Comparison of ENCODE assay signal across 21 mouse cellular contexts in genomic region chr6:50228180-50228579, GRCm38 (mm10). TPM values are rescaled to one million over a fixed set of nuclear protein-coding genes. Genes with fewer than 3 reads are reported as not detected.
DNase-seq lines count a peak whose midpoint lies in the region; ATAC-seq and TF ChIP-seq lines count a peak whose summit lies in the region.
"Had no signal": no experiment of that assay in that cellular context is flagged by ENCODE, and none has a peak within 500 bp of the region (broad histone marks: within the 10 kb centered on the region; RNA-seq: fewer than 3 reads in every experiment).

No protein-coding gene starts in this region.

- no peaks in the 10 kb centered on the region for H3K9me3 ChIP-seq in kidney, embryonic 16.5 days (ENCODE audit: low read length)
- no peaks in the 10 kb centered on the region for H3K9me3 ChIP-seq in lung, embryonic 16.5 days (ENCODE audit: control insufficient read depth, low read length)
- H3K9me3 ChIP-seq: embryonic facial prominence, embryonic 15.5 days; midbrain, embryonic 15.5 days; neural tube, embryonic 13.5 days had no signal

- peak; percentile 35 for DNase-seq in kidney, adult 2 months
- no peak for DNase-seq in lung, postnatal 25 days (ENCODE audit: low spot score)
- DNase-seq in kidney, postnatal 25 days: peak; percentile 4 to 46
- peak; percentile 3 for DNase-seq in lung, postnatal 14 days
- DNase-seq in urinary bladder, postnatal 25 days (ENCODE audit: low spot score): no peak
- DNase-seq: adrenal gland, adult 2 months; cerebellum, adult 18-20 months; cerebellum, postnatal 25 days; embryo, embryonic 11 days; gastrocnemius, adult 2 months; heart, postnatal 4 days; retina, postnatal 1 day had no signal

- no peaks in the 10 kb centered on the region for H3K4me1 ChIP-seq in kidney, adult 2 months (ENCODE audit: control insufficient read depth, insufficient read depth, low read length)
- H3K4me1 ChIP-seq in kidney, embryonic 16.5 days (ENCODE audit: insufficient read depth, low read length): no peaks in the 10 kb centered on the region
- no peaks in the 10 kb centered on the region for H3K4me1 ChIP-seq in lung, embryonic 16.5 days (replicated peaks; ENCODE audit: control insufficient read depth, insufficient read depth, low read length)
- H3K4me1 ChIP-seq: embryonic facial prominence, embryonic 15.5 days; midbrain, embryonic 15.5 days had no signal

- no peak overlapping the region for H3K9ac ChIP-seq in kidney, embryonic 16.5 days (replicated peaks; ENCODE audit: low read length)
- H3K9ac ChIP-seq in lung, embryonic 16.5 days (ENCODE audit: low read length): no peak overlapping the region
- H3K9ac ChIP-seq: embryonic facial prominence, embryonic 15.5 days; midbrain, embryonic 15.5 days; neural tube, embryonic 13.5 days had no signal

- H3K27ac ChIP-seq in kidney, adult 2 months (ENCODE audit: insufficient read depth, low read depth, low read length): no peak overlapping the region
- no peak overlapping the region; the same call in 1 of the 2 replicates for H3K27ac ChIP-seq in kidney, embryonic 16.5 days (ENCODE audit: low read length)
- no peak overlapping the region for H3K27ac ChIP-seq in lung, embryonic 16.5 days (ENCODE audit: low read length)
- H3K27ac ChIP-seq: embryonic facial prominence, embryonic 15.5 days; gastrocnemius, adult 2 months; layer of hippocampus, adult 2 months; midbrain, embryonic 15.5 days; neural tube, embryonic 13.5 days had no signal

- no peak for TF ChIP-seq CTCF in kidney, adult 2 months (conservative IDR thresholded peaks at IDR 0.05; ENCODE audit: insufficient read depth, insufficient read length, low read depth, low read length)

- H3K4me2 ChIP-seq in kidney, embryonic 16.5 days (replicated peaks; ENCODE audit: low read depth, low read length): no peak overlapping the region
- no peak overlapping the region for H3K4me2 ChIP-seq in lung, embryonic 16.5 days (ENCODE audit: low read depth, low read length)
- H3K4me2 ChIP-seq: embryonic facial prominence, embryonic 15.5 days; midbrain, embryonic 15.5 days; neural tube, embryonic 13.5 days had no signal

- H3K36me3 ChIP-seq in kidney, adult 2 months (ENCODE audit: control insufficient read depth, insufficient read depth, low read length): no peaks in the 10 kb centered on the region
- no peaks in the 10 kb centered on the region for H3K36me3 ChIP-seq in kidney, embryonic 16.5 days (ENCODE audit: insufficient read depth, low read length)
- H3K36me3 ChIP-seq in lung, embryonic 16.5 days (ENCODE audit: control insufficient read depth, insufficient read depth, low read length): no peaks in the 10 kb centered on the region
- H3K36me3 ChIP-seq: embryonic facial prominence, embryonic 15.5 days had no signal

- 70% methylated on average over 5 of the region's 5 CpGs for WGBS in kidney, adult 2 months
- 73% methylated on average over 5 of the region's 5 CpGs for WGBS in kidney, embryonic 16.5 days
- 66% methylated on average over 5 of the region's 5 CpGs for WGBS in lung, embryonic 16.5 days

- no peak for TF ChIP-seq POLR2A in kidney, adult 2 months (IDR thresholded peaks at IDR 0.05; ENCODE audit: low read depth, low read length)

- H3K27me3 ChIP-seq in kidney, adult 2 months (replicated peaks; ENCODE audit: control insufficient read depth, insufficient read depth, low read length): no peaks in the 10 kb centered on the region
- H3K27me3 ChIP-seq in kidney, embryonic 16.5 days (ENCODE audit: insufficient read depth, low read length): no peaks in the 10 kb centered on the region
- H3K27me3 ChIP-seq in lung, embryonic 16.5 days (ENCODE audit: control insufficient read depth, insufficient read depth, low read depth, low read length): no peaks in the 10 kb centered on the region
- H3K27me3 ChIP-seq: embryonic facial prominence, embryonic 15.5 days; midbrain, embryonic 15.5 days; neural tube, embryonic 13.5 days had no signal

- H3K4me3 ChIP-seq in kidney, adult 2 months (ENCODE audit: insufficient read depth, low read depth, low read length): no peak overlapping the region
- no peak overlapping the region for H3K4me3 ChIP-seq in kidney, embryonic 16.5 days (ENCODE audit: low read length)
- no peak overlapping the region for H3K4me3 ChIP-seq in lung, embryonic 16.5 days (ENCODE audit: low read length)
- H3K4me3 ChIP-seq: embryonic facial prominence, embryonic 15.5 days; gastrocnemius, adult 2 months; layer of hippocampus, adult 2 months; midbrain, embryonic 15.5 days; myocyte; neural tube, embryonic 13.5 days had no signal

- ATAC-seq in kidney, embryonic 16.5 days (ENCODE audit: low FRiP score, low TSS enrichment): no peak
- ATAC-seq in lung, embryonic 16.5 days (ENCODE audit: low read depth): peak; percentile 57; the same call in 1 of the 2 replicates
- ATAC-seq: forebrain, embryonic 14.5 days; intestine, postnatal 0 days; midbrain, embryonic 15.5 days had no signal

RNA-seq across cellular contexts. Expression of gene Gsdme, which starts 35.5 kb away (rescaled TPM):
- 4.5 and 5.4 TPM in 2 replicates for polyA plus RNA-seq in kidney, adult 2 months (2012; rRNA removed)
- polyA plus RNA-seq in kidney, embryonic 16.5 days (2015; fragmentation: Nextera tagmentation; extraction: Ambion mirVana): 55.3 and 58.0 TPM in 2 replicates
- polyA plus RNA-seq in lung, embryonic 16.5 days (2015; fragmentation: Nextera tagmentation; extraction: Ambion mirVana): 31.7 and 32.0 TPM in 2 replicates

Comparison
In these comparisons a context has a peak if more than half of its experiments do, and no peak if none do; other contexts are left out.
1. DNase-seq: peak in kidney, adult 2 months (single experiment), kidney, postnatal 25 days (2 of 2) and lung, postnatal 14 days (single experiment); none in lung, postnatal 25 days (single experiment) and urinary bladder, postnatal 25 days (single experiment).